ENCODE assay signal across 20 mouse cellular contexts in genomic region chr3:73395808-73396207, GRCm38 (mm10).
DNase-seq lines count a peak whose midpoint lies in the region; ATAC-seq lines count a peak whose summit lies in the region.
"Had no signal": no experiment of that assay in that cellular context is flagged by ENCODE, and none has a peak within 500 bp of the region (broad histone marks: within the 10 kb centered on the region; RNA-seq: fewer than 3 reads in every experiment).

No protein-coding gene starts in this region.

- H3K36me3 ChIP-seq in heart, embryonic 10.5 days = no peaks in the 10 kb centered on the region
- no peaks in the 10 kb centered on the region for H3K36me3 ChIP-seq in heart, embryonic 14.5 days (ENCODE audit: control insufficient read depth, insufficient read depth, low read length)
- H3K36me3 ChIP-seq in heart, embryonic 16.5 days (ENCODE audit: control insufficient read depth, insufficient read depth) = no peaks in the 10 kb centered on the region
- H3K36me3 ChIP-seq in liver, embryonic 11.5 days (ENCODE audit: control insufficient read depth, insufficient read depth, low read length) = no peaks in the 10 kb centered on the region
- H3K36me3 ChIP-seq: embryonic facial prominence, embryonic 10.5 days; forebrain, embryonic 10.5 days; hindbrain, embryonic 15.5 days had no signal

- ATAC-seq in heart, embryonic 14.5 days (ENCODE audit: insufficient number of reproducible peaks, insufficient read depth, low FRiP score, low read depth) = no peak; the same call in 1 of the 2 replicates
- ATAC-seq in heart, embryonic 16.5 days (replicated peaks; ENCODE audit: extremely low read depth, insufficient read depth, low FRiP score) = peak; percentile 69; the same call in 1 of the 2 replicates
- ATAC-seq in liver, embryonic 11.5 days (replicated peaks; ENCODE audit: low FRiP score) = no peak
- ATAC-seq: forebrain, embryonic 14.5 days; intestine, embryonic 16.5 days had no signal

- intact Hi-C loops in heart, postnatal 25 days (cut with DNase I) = no loop called here

- no peak overlapping the region for H3K27ac ChIP-seq in heart, embryonic 10.5 days
- 0 out of 4 replicates have a peak overlapping the region, but pooled peaks of 1 of the 2 experiments have one; percentile 11 for H3K27ac ChIP-seq in heart, embryonic 14.5 days (replicated peaks in 1 of 2; ENCODE audit: control insufficient read depth in 1 of 2, insufficient read depth in 1 of 2, low read depth in 2 of 2, low read length in 2 of 2)
- H3K27ac ChIP-seq in heart, embryonic 16.5 days (ENCODE audit: low read length) = no peak overlapping the region
- H3K27ac ChIP-seq in liver, embryonic 11.5 days (ENCODE audit: low read depth, low read length) = no peak overlapping the region
- H3K27ac ChIP-seq: embryonic facial prominence, embryonic 10.5 days; forebrain, embryonic 10.5 days; hindbrain, embryonic 15.5 days had no signal

- WGBS in heart, embryonic 10.5 days = 29% methylated on average over 4 of the region's 4 CpGs
- WGBS in heart, embryonic 14.5 days = 20% methylated on average over 4 of the region's 4 CpGs
- WGBS in heart, embryonic 16.5 days = 23% methylated on average over 4 of the region's 4 CpGs
- WGBS in liver, embryonic 11.5 days = 59% methylated on average over 4 of the region's 4 CpGs

- H3K27me3 ChIP-seq in heart, embryonic 10.5 days (ENCODE audit: insufficient read depth, poor library complexity, severe bottlenecking) = no peaks in the 10 kb centered on the region
- H3K27me3 ChIP-seq in heart, embryonic 14.5 days (ENCODE audit: control insufficient read depth, insufficient read depth, low read length) = no peaks in the 10 kb centered on the region
- no peaks in the 10 kb centered on the region for H3K27me3 ChIP-seq in heart, embryonic 16.5 days (ENCODE audit: control insufficient read depth, insufficient read depth, low read length)
- H3K27me3 ChIP-seq in liver, embryonic 11.5 days (replicated peaks; ENCODE audit: control insufficient read depth, insufficient read depth, low read length) = no peaks in the 10 kb centered on the region
- H3K27me3 ChIP-seq: hindbrain, embryonic 15.5 days had no signal

- no peak overlapping the region for H3K9ac ChIP-seq in heart, embryonic 14.5 days (ENCODE audit: low read length)
- H3K9ac ChIP-seq in heart, embryonic 16.5 days (ENCODE audit: low read length) = no peak overlapping the region
- no peak overlapping the region for H3K9ac ChIP-seq in liver, embryonic 11.5 days (ENCODE audit: low read depth, low read length)
- H3K9ac ChIP-seq: hindbrain, embryonic 15.5 days had no signal

- 0 out of 2 replicates have a peak overlapping the region, but pooled peaks have one; percentile 5 for H3K4me3 ChIP-seq in heart, embryonic 10.5 days
- H3K4me3 ChIP-seq in heart, embryonic 14.5 days (ENCODE audit: control insufficient read depth in 1 of 2, insufficient read depth in 1 of 2, low read depth in 1 of 2, low read length in 2 of 2) = no peak overlapping the region
- H3K4me3 ChIP-seq in heart, embryonic 16.5 days (ENCODE audit: low read length) = no peak overlapping the region
- no peak overlapping the region for H3K4me3 ChIP-seq in liver, embryonic 11.5 days (ENCODE audit: low read depth, low read length)
- H3K4me3 ChIP-seq: embryonic facial prominence, embryonic 10.5 days; erythroblast, embryonic 14.5 days; forebrain, embryonic 10.5 days; hindbrain, embryonic 15.5 days had no signal

- no peaks in the 10 kb centered on the region; the same call in 1 of the 2 replicates for H3K4me1 ChIP-seq in heart, embryonic 10.5 days
- peaks cover 0 to 12% of the 10 kb centered on the region in 2 experiments; a peak in 3 of 4 replicates for H3K4me1 ChIP-seq in heart, embryonic 14.5 days (ENCODE audit: control insufficient read depth in 2 of 2, insufficient read depth in 2 of 2, low read length in 2 of 2)
- H3K4me1 ChIP-seq in heart, embryonic 16.5 days (ENCODE audit: control insufficient read depth, insufficient read depth, low read length) = peaks cover 8% of the 10 kb centered on the region
- H3K4me1 ChIP-seq in liver, embryonic 11.5 days (replicated peaks; ENCODE audit: control insufficient read depth, insufficient read depth, low read length) = no peaks in the 10 kb centered on the region
- H3K4me1 ChIP-seq: embryonic facial prominence, embryonic 10.5 days; forebrain, embryonic 10.5 days; hindbrain, embryonic 15.5 days had no signal

- H3K4me2 ChIP-seq in heart, embryonic 14.5 days (ENCODE audit: low read length) = peak overlapping the region; percentile 47
- peak overlapping the region; percentile 36 for H3K4me2 ChIP-seq in heart, embryonic 16.5 days (ENCODE audit: low read depth, low read length)
- H3K4me2 ChIP-seq in liver, embryonic 11.5 days = no peak overlapping the region
- H3K4me2 ChIP-seq: hindbrain, embryonic 15.5 days had no signal

- H3K9me3 ChIP-seq in heart, embryonic 10.5 days = no peaks in the 10 kb centered on the region
- H3K9me3 ChIP-seq in heart, embryonic 14.5 days (ENCODE audit: control insufficient read depth, low read length) = no peaks in the 10 kb centered on the region
- no peaks in the 10 kb centered on the region for H3K9me3 ChIP-seq in heart, embryonic 16.5 days (replicated peaks; ENCODE audit: control insufficient read depth, low read length)
- H3K9me3 ChIP-seq in liver, embryonic 11.5 days (ENCODE audit: control insufficient read depth, low read length) = no peaks in the 10 kb centered on the region
- H3K9me3 ChIP-seq: embryonic facial prominence, embryonic 10.5 days; forebrain, embryonic 10.5 days; hindbrain, embryonic 15.5 days had no signal

- DNase-seq in heart, embryonic 10.5 days (ENCODE audit: low spot score) = peak; percentile 77
- no peak for DNase-seq in heart, postnatal 25 days (ENCODE audit: low spot score)
- no peak for DNase-seq in heart, adult 11 months
- DNase-seq in brain, adult 2 months (ENCODE audit: low read depth, low spot score) = peak; percentile 23
- no peak for DNase-seq in retina, postnatal 1 day
- no peak for DNase-seq in liver, embryonic 11.5 days (ENCODE audit: low spot score)
- DNase-seq: adrenal gland, postnatal 10 days; cerebellum, adult 11-12 months; cerebellum, adult 9-10 months; cerebellum, postnatal 36 days; gastrocnemius, postnatal 10 days; kidney, adult 2 months had no signal

Comparison
In these comparisons a context has a peak if more than half of its experiments do, and no peak if none do; other contexts are left out.
1. DNase-seq: peak in heart, embryonic 10.5 days (single experiment) and brain, adult 2 months (single experiment); none in heart, postnatal 25 days (single experiment), heart, adult 11 months (single experiment), retina, postnatal 1 day (single experiment) and liver, embryonic 11.5 days (single experiment).